Mouse (Mus musculus) right cerebral cortex, postnatal 14 days (tissue): ENCODE results near the gene Ccdc157.
"Not testable (repeated sequence)": the region's sequence is repeated elsewhere in the genome, so short reads cannot be mapped to it uniquely, and the experiment has no call there.

Experiments
- DNase-seq: peaks from one replicate; pipeline ENCODE4 v3.0.0; 2022

Ccdc157 gene

GRCm38 (mm10) chr11:4182061-4182460 is 22.0 kb upstream of the Ccdc157 start:
- no peak for DNase-seq

GRCm38 (mm10) chr11:4177716-4178115 is 17.6 kb upstream of the Ccdc157 start:
- DNase-seq = no peak

GRCm38 (mm10) chr11:4174586-4174985 is 14.5 kb upstream of the Ccdc157 start:
- peak; percentile 51 for DNase-seq

- DNase-seq = no peak
These were observed 6.5 kb upstream of the Ccdc157 start for GRCm38 (mm10) chr11:4166467-4167090.

- DNase-seq = no peak
These were observed 4.6 kb upstream of the Ccdc157 start for GRCm38 (mm10) chr11:4164701-4165100.

- no peak for DNase-seq
These were observed 826 bp upstream of the Ccdc157 start for GRCm38 (mm10) chr11:4160758-4161480.

- DNase-seq = no peak
These were observed 1.4 kb downstream of the Ccdc157 start for GRCm38 (mm10) chr11:4158676-4159075.

- no peak for DNase-seq
These were observed 4.5 kb downstream of the Ccdc157 start for GRCm38 (mm10) chr11:4155641-4156040.

- no peak for DNase-seq
These were observed 6.4 kb downstream of the Ccdc157 start for GRCm38 (mm10) chr11:4153694-4154093.

- DNase-seq = no peak
These were observed 10.2 kb downstream of the Ccdc157 start for GRCm38 (mm10) chr11:4149886-4150285.

- DNase-seq = no peak
These were observed 11.4 kb downstream of the Ccdc157 start for GRCm38 (mm10) chr11:4148536-4149156.

GRCm38 (mm10) chr11:4148120-4148519 is 12.0 kb downstream of the Ccdc157 start:
- DNase-seq = no peak

GRCm38 (mm10) chr11:4147098-4147497 is 13.0 kb downstream of the Ccdc157 start:
- no peak for DNase-seq

GRCm38 (mm10) chr11:4146381-4146780 is 13.7 kb downstream of the Ccdc157 start:
- no peak for DNase-seq

GRCm38 (mm10) chr11:4143281-4144062 is 16.6 kb downstream of the Ccdc157 start:
- peak; percentile 33 for DNase-seq

- no peak for DNase-seq
These were observed 17.7 kb downstream of the Ccdc157 start for GRCm38 (mm10) chr11:4142352-4142751.

- no peak for DNase-seq
These were observed 18.6 kb downstream of the Ccdc157 start for GRCm38 (mm10) chr11:4141505-4141904.

GRCm38 (mm10) chr11:4138964-4139363 is 21.1 kb downstream of the Ccdc157 start:
- DNase-seq = no peak

GRCm38 (mm10) chr11:4134986-4135935 is 24.8 kb downstream of the Ccdc157 start, which contains the start of gene Rnf215:
Rnf215 (plus strand) TSS chr11:4135202.
- DNase-seq = peak; percentile 95

- DNase-seq = no peak
These were observed 25.7 kb downstream of the Ccdc157 start for GRCm38 (mm10) chr11:4134400-4134799.

GRCm38 (mm10) chr11:4133450-4133849 is 26.6 kb downstream of the Ccdc157 start:
- no peak for DNase-seq

- not testable (repeated sequence) for DNase-seq
These were observed 31.6 kb downstream of the Ccdc157 start for GRCm38 (mm10) chr11:4128461-4128860.
